Mouse (Mus musculus) G1E (cell line): ENCODE results near the gene Kcnip1.

ENCODE experiments used
- CTCF ChIP-seq: IDR thresholded peaks from 2 replicates; pipeline ENCODE4 v1.5.1; 2012; ENCODE audit warnings: low read depth, low read length, inconsistent platforms, mixed read lengths
- GATA1 ChIP-seq: IDR thresholded peaks from 2 replicates; pipeline ENCODE4 v1.6.1; 2012; ENCODE audit warnings: borderline replicate concordance, low read length, inconsistent platforms, mixed read lengths
- POLR2AphosphoS5 ChIP-seq: IDR thresholded peaks from 2 replicates; pipeline ENCODE4 v1.6.1; 2012; ENCODE audit warnings: low read depth, low read length, inconsistent platforms; ENCODE audit not compliant: insufficient replicate concordance

GRCm38 (mm10) chr11:33680151-33680550 is 312.8 kb downstream of the Kcnip1 start:
- TF ChIP-seq GATA1 = no peak
- no peak for TF ChIP-seq CTCF
- no peak for TF ChIP-seq POLR2AphosphoS5
